Mouse (Mus musculus): Measurements from ENCODE around the gene Rusc1. TPM values are rescaled to one million over a fixed set of nuclear protein-coding genes. Genes with fewer than 3 reads are reported as not detected.

The Rusc1 gene
- polyA plus RNA-seq, 1 experiment from 2014 or later = 7.9 TPM

DNA sequence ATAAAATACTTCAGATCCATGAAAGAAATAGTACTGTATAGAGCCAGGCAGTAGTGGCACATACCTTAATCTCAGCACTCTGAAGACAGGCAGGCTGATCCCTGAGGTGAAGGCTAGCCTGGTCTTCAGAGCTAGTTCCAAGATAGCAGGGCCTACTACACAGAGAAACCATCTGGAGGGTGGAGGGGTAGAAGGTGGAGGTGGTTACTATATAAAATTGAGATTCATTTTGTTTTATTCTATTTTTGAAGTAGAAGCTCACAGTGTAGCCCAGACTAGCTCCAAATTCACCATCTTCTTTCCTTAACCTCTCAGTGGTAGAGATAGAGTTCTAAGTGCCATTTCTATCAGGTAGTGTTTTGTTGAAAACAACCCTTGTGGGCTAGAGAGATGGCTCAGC lies 25.8 kb downstream of the Rusc1 start:
- Histone ChIP-seq H3K9me3 (replicated peaks; ENCODE audit: control insufficient read depth, low read length) (no peaks in the 10 kb centered on the region), H3K36me3 (ENCODE audit: control insufficient read depth, insufficient read depth, low read length) (peaks cover 43% of the 10 kb centered on the region), H3K4me2 (no peak overlapping the region), H3K27me3 (ENCODE audit: control insufficient read depth, insufficient read depth, low read length) (no peaks in the 10 kb centered on the region), H3K4me3 (ENCODE audit: low read depth, low read length) (no peak overlapping the region), H3K9ac (ENCODE audit: low read depth, low read length) (no peak overlapping the region), H3K27ac (ENCODE audit: low read depth, low read length) (no peak overlapping the region), H3K4me1 (ENCODE audit: control insufficient read depth, insufficient read depth, low read length) (no peaks in the 10 kb centered on the region)
- no peak for ATAC-seq (replicated peaks; ENCODE audit: insufficient number of reproducible peaks, low FRiP score, low TSS enrichment)

DNA sequence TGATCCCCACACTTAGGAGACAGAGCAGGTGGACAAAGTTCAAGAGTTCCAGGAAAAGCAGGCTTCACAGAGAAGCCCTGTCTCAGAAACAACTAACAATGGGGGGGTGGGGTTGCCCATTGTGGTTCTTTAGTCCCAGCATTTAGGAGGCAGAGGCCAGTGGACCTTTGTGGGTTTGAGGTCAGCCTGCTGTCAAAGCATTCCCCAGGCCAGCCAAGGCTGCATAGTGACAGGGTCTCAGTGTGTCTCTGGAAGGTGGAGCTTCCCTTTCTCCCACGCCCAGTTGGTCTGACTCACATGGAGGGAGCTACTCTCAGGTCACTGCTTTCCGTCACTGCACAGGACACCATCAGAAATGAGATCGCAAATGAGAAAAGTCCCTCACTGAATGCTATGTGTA lies 31.4 kb downstream of the Rusc1 start:
- H3K27ac ChIP-seq (ENCODE audit: low read depth, low read length) = no peak overlapping the region
- no peaks in the 10 kb centered on the region for H3K9me3 ChIP-seq (replicated peaks; ENCODE audit: control insufficient read depth, low read length)
- H3K36me3 ChIP-seq (ENCODE audit: control insufficient read depth, insufficient read depth, low read length) = peaks cover 26% of the 10 kb centered on the region
- H3K4me2 ChIP-seq = no peak overlapping the region
- H3K4me1 ChIP-seq (ENCODE audit: control insufficient read depth, insufficient read depth, low read length) = no peaks in the 10 kb centered on the region
- no peak for ATAC-seq (replicated peaks; ENCODE audit: insufficient number of reproducible peaks, low FRiP score, low TSS enrichment)
- no peaks in the 10 kb centered on the region for H3K27me3 ChIP-seq (ENCODE audit: control insufficient read depth, insufficient read depth, low read length)
- no peak overlapping the region for H3K4me3 ChIP-seq (ENCODE audit: low read depth, low read length)
- 76% methylated on average over 3 of the region's 3 CpGs for WGBS (ENCODE audit: insufficient replicate concordance)
- no peak overlapping the region for H3K9ac ChIP-seq (ENCODE audit: low read depth, low read length)

DNA sequence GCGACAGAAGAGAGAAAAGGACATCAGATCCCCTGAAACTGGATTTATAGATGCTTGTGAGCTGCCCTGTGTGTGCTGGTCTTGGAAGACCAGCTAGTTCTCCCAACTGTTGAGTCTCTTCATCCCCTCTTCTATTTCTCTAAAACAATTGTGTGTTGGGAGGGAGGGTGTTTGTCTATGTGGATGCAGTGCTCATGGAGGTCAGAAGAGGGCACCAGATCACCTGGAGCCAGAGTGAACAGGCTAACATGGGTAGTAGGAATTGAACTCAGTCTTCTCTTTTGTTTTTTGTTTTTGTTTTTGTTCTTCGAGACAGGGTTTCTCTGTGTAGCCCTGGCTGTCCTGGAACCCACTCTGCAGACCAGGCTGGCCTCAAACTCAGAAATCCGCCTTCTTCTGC lies 34.3 kb downstream of the Rusc1 start:
- Histone ChIP-seq H3K27ac (ENCODE audit: low read depth, low read length) (no peak overlapping the region), H3K9ac (ENCODE audit: low read depth, low read length) (no peak overlapping the region), H3K4me1 (ENCODE audit: control insufficient read depth, insufficient read depth, low read length) (no peaks in the 10 kb centered on the region), H3K4me3 (ENCODE audit: low read depth, low read length) (no peak overlapping the region), H3K36me3 (ENCODE audit: control insufficient read depth, insufficient read depth, low read length) (peaks cover 29% of the 10 kb centered on the region), H3K9me3 (replicated peaks; ENCODE audit: control insufficient read depth, low read length) (no peaks in the 10 kb centered on the region), H3K27me3 (ENCODE audit: control insufficient read depth, insufficient read depth, low read length) (no peaks in the 10 kb centered on the region), H3K4me2 (no peak overlapping the region)
- 88% methylated on average over 3 of the region's 3 CpGs for WGBS (ENCODE audit: insufficient replicate concordance)
- ATAC-seq (replicated peaks; ENCODE audit: insufficient number of reproducible peaks, low FRiP score, low TSS enrichment) = no peak

DNA sequence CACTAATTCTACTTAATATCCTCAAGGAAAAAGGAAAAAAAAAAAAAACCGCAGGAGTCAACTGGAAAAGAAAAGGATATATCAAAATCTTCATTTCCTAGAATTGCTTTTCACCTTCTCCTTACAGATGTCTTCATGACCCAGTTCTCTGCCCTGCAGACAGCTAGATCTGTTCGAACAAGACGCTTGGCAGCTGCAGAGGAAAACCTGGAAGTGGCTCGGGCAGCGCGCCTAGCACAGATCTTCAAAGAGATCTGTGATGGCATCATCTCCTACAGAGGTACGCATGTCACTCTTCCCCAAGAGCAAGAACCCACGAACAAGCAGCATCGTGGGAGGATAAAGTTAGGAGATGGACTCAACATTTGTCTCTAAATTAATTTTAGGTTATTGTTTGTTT lies 34.8 kb downstream of the Rusc1 start:
- no peak for ATAC-seq (replicated peaks; ENCODE audit: insufficient number of reproducible peaks, low FRiP score, low TSS enrichment)
- Histone ChIP-seq H3K27ac (ENCODE audit: low read depth, low read length) (no peak overlapping the region), H3K27me3 (ENCODE audit: control insufficient read depth, insufficient read depth, low read length) (no peaks in the 10 kb centered on the region), H3K9ac (ENCODE audit: low read depth, low read length) (no peak overlapping the region), H3K4me3 (ENCODE audit: low read depth, low read length) (no peak overlapping the region), H3K9me3 (replicated peaks; ENCODE audit: control insufficient read depth, low read length) (no peaks in the 10 kb centered on the region), H3K4me2 (no peak overlapping the region), H3K36me3 (ENCODE audit: control insufficient read depth, insufficient read depth, low read length) (peaks cover 27% of the 10 kb centered on the region), H3K4me1 (ENCODE audit: control insufficient read depth, insufficient read depth, low read length) (no peaks in the 10 kb centered on the region)
- 94% methylated on average over 9 of the region's 9 CpGs for WGBS (ENCODE audit: insufficient replicate concordance)

- H3K36me3 ChIP-seq (ENCODE audit: control insufficient read depth, insufficient read depth, low read length) = peaks cover 28% of the 10 kb centered on the region
These were observed 49.8 kb downstream of the Rusc1 start for GRCm38 (mm10) chr3:89043359-89043758.

More at GRCm38 (mm10) chr3:89043359-89043758, 49.8 kb downstream of the Rusc1 start:
- no peak overlapping the region for H3K4me2 ChIP-seq
- H3K27ac ChIP-seq (ENCODE audit: low read depth, low read length) = no peak overlapping the region
- H3K9ac ChIP-seq (ENCODE audit: low read depth, low read length) = no peak overlapping the region
- no peaks in the 10 kb centered on the region for H3K4me1 ChIP-seq (ENCODE audit: control insufficient read depth, insufficient read depth, low read length)
- 92% methylated on average over 4 of the region's 4 CpGs for WGBS (ENCODE audit: insufficient replicate concordance)
- no peaks in the 10 kb centered on the region for H3K27me3 ChIP-seq (ENCODE audit: control insufficient read depth, insufficient read depth, low read length)
- ATAC-seq (replicated peaks; ENCODE audit: insufficient number of reproducible peaks, low FRiP score, low TSS enrichment) = no peak
- no peak overlapping the region for H3K4me3 ChIP-seq (ENCODE audit: low read depth, low read length)
- H3K9me3 ChIP-seq (replicated peaks; ENCODE audit: control insufficient read depth, low read length) = no peaks in the 10 kb centered on the region

Other genes with a start within 250 kb of the Rusc1 start
- 56.9 and 67.0 TPM in 2 replicates for gene Msto1, start 179.3 kb downstream of the Rusc1 start, polyA plus RNA-seq (2014; fragmentation: Nextera tagmentation; extraction: Ambion mirVana)
- gene Ash1l, start 142.7 kb downstream of the Rusc1 start, polyA plus RNA-seq (2014; fragmentation: Nextera tagmentation; extraction: Ambion mirVana) = 14.1 and 18.0 TPM in 2 replicates
- gene Dap3, start 142.1 kb downstream of the Rusc1 start, polyA plus RNA-seq (2014; fragmentation: Nextera tagmentation; extraction: Ambion mirVana) = 147 and 150 TPM in 2 replicates
- not detected in 2 replicates for gene Gm43738, start 7.8 kb upstream of the Rusc1 start, polyA plus RNA-seq (2014; fragmentation: Nextera tagmentation; extraction: Ambion mirVana)
- gene Fdps, start 8.6 kb upstream of the Rusc1 start, polyA plus RNA-seq (2014; fragmentation: Nextera tagmentation; extraction: Ambion mirVana) = 165 and 178 TPM in 2 replicates
- 5.9 and 8.7 TPM in 2 replicates for gene Pklr, start 42.8 kb upstream of the Rusc1 start, polyA plus RNA-seq (2014; fragmentation: Nextera tagmentation; extraction: Ambion mirVana)
- gene Hcn3, start 66.9 kb upstream of the Rusc1 start, polyA plus RNA-seq (2014; fragmentation: Nextera tagmentation; extraction: Ambion mirVana) = 0.13 and 0.58 TPM in 2 replicates
- 18.7 and 20.1 TPM in 2 replicates for gene Clk2, start 71.5 kb upstream of the Rusc1 start, polyA plus RNA-seq (2014; fragmentation: Nextera tagmentation; extraction: Ambion mirVana)
- 82.8 and 88.3 TPM in 2 replicates for gene Scamp3, start 84.2 kb upstream of the Rusc1 start, polyA plus RNA-seq (2014; fragmentation: Nextera tagmentation; extraction: Ambion mirVana)
- 11.9 and 13.7 TPM in 2 replicates for gene Fam189b, start 89.8 kb upstream of the Rusc1 start, polyA plus RNA-seq (2014; fragmentation: Nextera tagmentation; extraction: Ambion mirVana)
- 33.3 and 39.9 TPM in 2 replicates for gene Gba, start 109.6 kb upstream of the Rusc1 start, polyA plus RNA-seq (2014; fragmentation: Nextera tagmentation; extraction: Ambion mirVana)
- gene Thbs3, start 121.9 kb upstream of the Rusc1 start, polyA plus RNA-seq (2014; fragmentation: Nextera tagmentation; extraction: Ambion mirVana) = 6.9 and 12.4 TPM in 2 replicates
- gene Mtx1, start 133.8 kb upstream of the Rusc1 start, polyA plus RNA-seq (2014; fragmentation: Nextera tagmentation; extraction: Ambion mirVana) = 144 and 145 TPM in 2 replicates
- 0.21 and 0.53 TPM in 2 replicates for gene Muc1, start 135.7 kb upstream of the Rusc1 start, polyA plus RNA-seq (2014; fragmentation: Nextera tagmentation; extraction: Ambion mirVana)
- 248 and 274 TPM in 2 replicates for gene Krtcap2, start 152.7 kb upstream of the Rusc1 start, polyA plus RNA-seq (2014; fragmentation: Nextera tagmentation; extraction: Ambion mirVana)
- 0.56 and 1.1 TPM in 2 replicates for gene Trim46, start 153.0 kb upstream of the Rusc1 start, polyA plus RNA-seq (2014; fragmentation: Nextera tagmentation; extraction: Ambion mirVana)
- gene Dpm3, start 166.0 kb upstream of the Rusc1 start, polyA plus RNA-seq (2014; fragmentation: Nextera tagmentation; extraction: Ambion mirVana) = 83.1 and 94.1 TPM in 2 replicates
- gene Slc50a1, start 177.3 kb upstream of the Rusc1 start, polyA plus RNA-seq (2014; fragmentation: Nextera tagmentation; extraction: Ambion mirVana) = 37.5 and 40.9 TPM in 2 replicates
- gene Efna1, start 187.8 kb upstream of the Rusc1 start, polyA plus RNA-seq (2014; fragmentation: Nextera tagmentation; extraction: Ambion mirVana) = 29.9 and 33.0 TPM in 2 replicates
- gene Efna3, start 229.7 kb upstream of the Rusc1 start, polyA plus RNA-seq (2014; fragmentation: Nextera tagmentation; extraction: Ambion mirVana) = 1.9 TPM in 2 replicates
- 9.3 and 10.2 TPM in 2 replicates for gene Efna4, start 244.7 kb upstream of the Rusc1 start, polyA plus RNA-seq (2014; fragmentation: Nextera tagmentation; extraction: Ambion mirVana)

Data from heart, embryonic 11.5 days (tissue).